Mouse (Mus musculus): ENCODE measurements around the gene Cyp4a31.
"Not testable (repeated sequence)": the region's sequence is repeated elsewhere in the genome, so short reads cannot be mapped to it uniquely, and the experiment has no call there.

Gene Cyp4a31

DNA sequence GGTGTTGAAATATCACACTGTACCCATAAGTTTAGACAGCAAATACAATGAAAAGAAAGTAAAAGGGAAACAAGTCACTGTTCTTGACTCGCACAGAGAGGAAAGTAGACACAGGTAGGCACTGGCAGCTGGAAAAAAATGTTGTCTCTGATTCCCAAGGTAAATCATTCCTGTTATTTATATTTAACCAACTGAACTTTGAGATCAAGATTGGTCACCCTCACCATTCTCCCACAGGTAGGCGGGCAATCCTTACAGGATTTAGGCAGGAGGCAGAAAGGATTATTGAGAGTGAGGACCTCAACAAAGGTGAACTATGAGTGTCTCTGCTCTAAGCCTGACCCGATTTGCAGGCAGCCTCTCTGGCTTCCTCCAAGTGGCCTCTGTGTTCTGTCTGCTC lies at the start of gene Cyp4a31:
TSS of gene Cyp4a31 (plus strand) at position 249 of the 400 bp plus-strand sequence.
- DNase-seq (ENCODE audit: low read depth, low spot score), result no peak

DNA sequence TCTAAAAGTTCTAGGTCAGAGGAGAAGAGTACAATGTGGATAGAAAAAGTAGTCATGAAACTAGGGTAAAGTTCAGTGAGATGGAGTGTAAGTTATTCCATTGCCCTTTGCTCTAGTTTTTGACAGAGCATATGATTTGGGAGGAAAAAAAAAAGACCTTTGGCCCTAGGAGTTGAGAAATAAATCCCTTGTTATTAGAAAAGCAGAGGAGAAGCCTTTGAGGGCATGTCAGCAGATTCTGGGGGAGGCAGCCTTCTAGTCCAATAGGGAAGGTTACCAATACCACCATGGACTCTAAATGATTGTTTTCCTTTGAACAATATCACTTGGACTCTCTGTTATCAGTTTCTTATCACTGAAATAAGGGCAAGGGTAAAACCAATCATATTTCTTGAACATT lies 49.5 kb upstream of the Cyp4a31 start:
- not testable (repeated sequence) for DNase-seq (ENCODE audit: low read depth, low spot score)

GRCm38 (mm10) chr4:115518000-115518399 lies 45.4 kb upstream of the Cyp4a31 start, which contains the start of gene Cyp4a10:
Gene Cyp4a10, plus strand, starts transcription at chr4:115518264.
- not testable (repeated sequence) for DNase-seq (ENCODE audit: low read depth, low spot score)

- no peak for DNase-seq (ENCODE audit: low read depth, low spot score)
Measured at GRCm38 (mm10) chr4:115519444-115519843, 44.0 kb upstream of the Cyp4a31 start.

DNA sequence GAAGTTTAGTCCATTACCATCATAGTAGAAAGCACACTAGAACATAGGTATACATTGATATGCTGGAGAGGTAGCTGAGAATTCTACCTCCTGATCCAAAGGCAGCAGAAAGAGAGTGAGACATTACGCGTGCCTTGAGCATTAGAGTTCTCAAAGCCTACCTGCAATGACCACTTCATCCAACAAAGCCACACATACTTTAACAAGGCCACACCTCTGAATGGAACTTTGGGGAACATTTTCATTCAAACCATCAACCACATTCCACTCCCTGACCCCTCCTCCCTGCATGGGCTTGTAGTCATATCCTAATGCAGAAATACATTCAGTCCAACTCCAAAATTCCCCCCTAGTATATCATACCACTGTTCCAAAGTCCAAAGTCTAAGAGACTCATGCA lies 41.7 kb upstream of the Cyp4a31 start:
- no peak for DNase-seq (ENCODE audit: low read depth, low spot score)

DNA sequence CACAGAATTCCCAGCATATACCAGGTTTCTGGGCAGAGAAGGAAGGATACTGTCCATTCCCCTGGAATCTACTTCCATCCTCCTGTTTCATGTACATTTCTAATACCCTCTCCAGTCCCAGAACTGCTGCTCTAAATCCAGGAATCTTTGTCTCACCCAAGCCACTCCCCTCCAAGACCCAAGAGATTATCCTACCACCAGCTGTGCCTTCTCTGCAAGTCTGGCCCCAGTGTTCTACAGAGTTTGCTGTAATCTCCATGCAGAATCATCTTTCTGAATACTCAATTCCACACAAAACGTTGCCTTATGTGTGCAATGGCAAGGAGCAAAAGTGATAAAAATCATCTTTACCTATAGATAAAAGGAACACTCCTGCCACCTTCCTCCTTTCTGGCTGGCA lies 18.3 kb upstream of the Cyp4a31 start:
- no peak for DNase-seq (ENCODE audit: low read depth, low spot score)

DNA sequence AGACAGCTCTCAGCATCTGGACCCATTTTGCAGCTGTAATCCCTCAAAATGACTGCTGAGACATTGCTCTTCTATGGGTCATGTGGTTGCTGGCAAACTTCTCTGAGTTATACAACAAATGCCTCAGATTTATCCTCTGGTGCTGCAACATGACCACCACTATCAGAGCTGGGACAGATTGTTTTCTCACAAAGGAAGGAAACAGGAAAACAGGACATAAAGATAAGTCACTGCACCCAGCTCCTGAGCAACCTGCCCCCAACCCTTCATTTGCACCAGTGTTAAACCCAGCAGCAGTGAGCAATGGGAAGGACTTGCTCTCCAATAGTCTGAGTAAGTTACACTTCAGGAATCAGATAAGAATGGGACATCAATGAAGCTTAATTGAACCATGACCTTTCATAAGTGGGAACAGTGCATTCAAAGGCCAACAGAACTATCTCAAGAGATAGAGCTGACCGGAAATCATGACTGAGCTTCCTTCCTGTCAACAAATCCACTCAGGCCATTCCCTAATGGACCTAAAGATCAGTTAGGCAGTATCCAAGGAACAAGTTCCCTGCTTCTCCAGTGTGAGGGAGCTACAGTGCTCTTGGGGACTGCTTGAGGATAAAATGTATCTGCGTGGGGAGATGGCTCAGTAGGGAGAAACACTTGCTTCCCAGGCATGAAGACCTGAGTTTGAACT lies 17.2 kb upstream of the Cyp4a31 start:
- DNase-seq (ENCODE audit: low read depth, low spot score), result no peak

DNA sequence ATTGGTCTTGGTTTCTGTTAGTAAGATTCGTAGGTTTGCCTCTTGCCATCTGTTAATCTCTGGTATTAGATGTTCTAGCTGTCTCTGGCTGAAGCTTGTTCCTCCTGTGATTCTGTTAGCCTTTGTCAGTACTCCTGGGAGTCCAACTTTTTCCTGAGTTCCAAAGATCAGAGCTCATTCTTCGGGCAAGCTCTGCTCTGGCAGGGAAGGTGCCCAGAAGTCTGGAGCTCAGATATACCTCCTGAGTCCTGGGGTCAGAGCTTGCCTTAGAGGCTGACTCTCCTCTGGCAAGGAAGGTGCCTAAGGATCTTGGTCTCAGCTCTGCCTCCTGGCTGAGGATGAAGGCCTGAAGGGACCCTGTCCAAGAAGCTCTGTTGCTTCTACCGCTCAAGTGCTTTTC lies 10.7 kb upstream of the Cyp4a31 start:
- no peak for DNase-seq (ENCODE audit: low read depth, low spot score)

GRCm38 (mm10) chr4:115555513-115555912 lies 7.9 kb upstream of the Cyp4a31 start:
- no peak for DNase-seq (ENCODE audit: low read depth, low spot score)

GRCm38 (mm10) chr4:115557861-115558561 lies 5.4 kb upstream of the Cyp4a31 start:
- DNase-seq (ENCODE audit: low read depth, low spot score), result no peak

DNA sequence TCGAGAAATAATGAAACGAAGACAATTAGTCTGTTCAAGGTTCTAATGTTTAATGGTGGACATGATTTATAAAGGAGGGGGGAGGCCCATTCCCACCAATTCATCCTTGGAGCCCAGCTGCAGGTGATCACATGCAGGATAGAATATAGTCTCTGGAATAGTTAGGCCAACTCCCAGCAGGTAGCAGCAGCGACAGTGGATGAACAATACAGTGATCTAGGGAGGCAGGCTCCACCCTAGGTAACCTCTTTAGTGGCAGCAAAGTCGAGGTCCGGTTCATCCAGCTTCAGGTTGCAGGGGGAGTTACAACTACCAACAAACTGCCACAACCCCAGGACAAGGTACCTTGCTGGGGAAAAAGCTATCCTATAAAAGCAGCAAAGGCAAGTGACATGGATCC lies 2.2 kb upstream of the Cyp4a31 start:
- not testable (repeated sequence) for DNase-seq (ENCODE audit: low read depth, low spot score)

GRCm38 (mm10) chr4:115564469-115565225 lies 1.2 kb downstream of the Cyp4a31 start:
- DNase-seq (ENCODE audit: low read depth, low spot score), result not testable (repeated sequence)

DNA sequence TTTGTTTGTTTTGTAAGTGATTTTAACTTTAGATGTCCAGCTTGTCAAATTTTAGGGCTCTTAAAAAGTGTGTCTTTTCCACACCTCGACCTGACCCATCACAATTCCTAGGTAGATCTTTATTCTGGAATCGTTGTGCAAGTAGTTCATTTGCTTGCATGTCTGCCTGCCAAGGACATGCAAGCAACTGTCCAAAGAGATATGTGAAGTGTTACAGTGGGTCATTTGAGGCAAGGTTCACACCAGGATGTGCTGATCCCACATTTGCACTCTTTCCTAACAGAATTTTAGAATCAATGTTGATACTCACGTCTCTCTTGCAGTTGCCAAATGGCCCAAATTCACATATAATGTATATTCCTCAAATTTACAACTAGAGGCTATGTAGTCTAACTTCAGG lies 11.8 kb downstream of the Cyp4a31 start:
- DNase-seq (ENCODE audit: low read depth, low spot score), result no peak

- DNase-seq (ENCODE audit: low read depth, low spot score), result no peak
Measured at GRCm38 (mm10) chr4:115575776-115576175, 12.3 kb downstream of the Cyp4a31 start.

GRCm38 (mm10) chr4:115583036-115583435 lies 19.6 kb downstream of the Cyp4a31 start:
- DNase-seq (ENCODE audit: low read depth, low spot score), result no peak

- no peak for DNase-seq (ENCODE audit: low read depth, low spot score)
Measured at GRCm38 (mm10) chr4:115596357-115596756, 32.9 kb downstream of the Cyp4a31 start.

DNA sequence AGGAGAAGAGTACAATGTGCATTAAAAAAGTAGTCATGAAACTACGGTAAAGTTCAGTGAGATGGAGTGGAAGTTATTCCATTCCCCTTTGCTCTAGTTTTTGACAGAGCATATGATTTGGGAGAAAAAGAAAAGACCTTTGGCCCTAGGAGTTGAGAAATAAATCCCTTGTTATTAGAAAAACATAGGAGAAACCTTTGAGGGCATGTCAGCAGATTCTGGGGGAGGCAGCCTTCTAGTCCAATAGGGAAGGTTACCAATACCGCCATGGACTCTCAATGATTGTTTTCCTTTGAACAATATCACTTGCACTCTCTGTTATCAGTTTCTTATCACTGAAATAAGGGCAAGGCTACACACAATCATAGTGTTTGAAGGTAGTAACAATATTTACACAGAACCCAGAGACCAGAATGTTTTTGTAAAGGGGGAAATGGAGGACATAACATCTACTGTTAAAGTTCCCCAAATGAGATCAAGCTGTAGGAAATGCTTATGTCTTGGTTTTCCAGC lies 33.4 kb downstream of the Cyp4a31 start:
- no peak for DNase-seq (ENCODE audit: low read depth, low spot score)

DNA sequence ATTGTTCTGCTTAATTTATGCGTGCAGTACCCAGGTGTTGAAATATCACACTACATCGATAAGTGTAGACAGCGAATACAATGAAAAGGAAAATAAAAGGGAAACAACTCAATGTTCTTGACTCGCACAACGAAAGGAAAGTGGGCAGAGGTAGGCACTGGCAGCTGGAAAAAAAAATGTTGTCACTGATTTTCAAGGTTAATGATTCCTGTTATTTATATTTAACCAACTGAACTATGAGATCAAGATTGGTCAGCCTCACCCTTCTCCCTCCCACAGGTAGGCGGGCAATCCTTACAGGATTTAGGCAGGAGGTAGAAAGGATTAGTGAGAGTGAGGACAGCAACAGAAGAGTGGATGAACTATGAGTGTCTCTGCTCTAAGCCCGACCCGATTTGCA lies 37.2 kb downstream of the Cyp4a31 start, which contains the start of gene Cyp4a32:
TSS of gene Cyp4a32 (plus strand) at position 359 of the 400 bp plus-strand sequence.
- DNase-seq (ENCODE audit: low read depth, low spot score), result not testable (repeated sequence)

DNA sequence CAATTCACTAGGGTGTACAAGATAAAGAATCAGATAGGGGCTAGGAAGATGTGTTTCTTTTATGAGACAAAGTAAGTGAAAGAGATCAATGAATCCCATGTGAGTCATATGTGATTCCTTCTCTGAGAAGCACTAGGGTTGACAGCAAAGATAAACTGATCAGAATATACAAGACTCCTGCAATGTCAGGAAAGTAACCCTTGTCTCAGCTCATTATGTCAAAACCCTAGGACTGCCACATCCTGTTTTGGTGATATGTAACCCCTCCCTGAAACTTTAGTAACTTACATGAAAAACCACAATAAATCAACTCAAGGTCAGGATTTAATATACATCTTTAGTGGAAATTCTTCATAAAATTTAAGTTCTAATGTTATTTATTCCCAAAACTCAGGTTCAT lies 50.6 kb downstream of the Cyp4a31 start:
- no peak for DNase-seq (ENCODE audit: low read depth, low spot score)

GRCm38 (mm10) chr4:115625560-115625959 lies 62.1 kb downstream of the Cyp4a31 start:
- DNase-seq (ENCODE audit: low read depth, low spot score), result not testable (repeated sequence)
